Mouse (Mus musculus) heart, embryonic 13.5 days (tissue): ENCODE data around the gene Ppp2r5c. TPM values are rescaled to one million over a fixed set of nuclear protein-coding genes. Genes with fewer than 3 reads are reported as not detected.
A peak's percentile ranks its signal among the peaks of the same experiment; 100 is the strongest.

Source experiments
- ATAC-seq: fragments of 200-750 bp; cut with Nextera tagmentation; 2 replicates; pipeline ENCODE4 v1.8.0; 2017; ENCODE audit warnings: moderate TSS enrichment; ENCODE audit not compliant: insufficient number of reproducible peaks, low FRiP score, low TSS enrichment; ENCODE audit errors: extremely low read depth
- H3K27ac ChIP-seq: fragments of 300-500 bp; sonication (generic); replicated peaks from 2 replicates; pipeline ENCODE4 v1.5.1; 2015; ENCODE audit warnings: moderate library complexity, mild to moderate bottlenecking, inconsistent platforms
- H3K27me3 ChIP-seq: fragments of 300-500 bp; sonication (generic); replicated peaks from 2 replicates; pipeline ENCODE4 v1.6.1; 2015; ENCODE audit warnings: mild to moderate bottlenecking, inconsistent platforms
- H3K36me3 ChIP-seq: fragments of 300-500 bp; sonication (generic); 2 replicates; pipeline ENCODE4 v1.6.1; 2015; ENCODE audit warnings: mild to moderate bottlenecking, inconsistent platforms
- H3K4me1 ChIP-seq: fragments of 300-500 bp; sonication (generic); 2 replicates; pipeline ENCODE4 v1.6.1; 2015; ENCODE audit warnings: inconsistent platforms
- H3K4me2 ChIP-seq: fragments of 300-500 bp; sonication (generic); 2 replicates; pipeline ENCODE4 v1.6.1; 2015; ENCODE audit warnings: inconsistent platforms, mild to moderate bottlenecking, moderate library complexity
- H3K4me3 ChIP-seq: fragments of 300-500 bp; sonication (generic); 2 replicates; pipeline ENCODE4 v1.5.1; 2015; ENCODE audit warnings: moderate library complexity, mild to moderate bottlenecking, inconsistent platforms
- H3K9ac ChIP-seq: fragments of 300-500 bp; sonication (generic); 2 replicates; pipeline ENCODE4 v1.6.1; 2015; ENCODE audit warnings: inconsistent platforms, mild to moderate bottlenecking, moderate library complexity
- H3K9me3 ChIP-seq: fragments of 300-500 bp; sonication (generic); 2 replicates; pipeline ENCODE4 v1.6.1; 2016; ENCODE audit warnings: inconsistent platforms
- WGBS: fragments of 180-500 bp; shearing (Covaris S2); methylation state at CpG from one replicate; pipeline ENCODE4 v1.1.7; 2015; ENCODE audit warnings: mixed read lengths; 5-methylcytosine and 5-hydroxymethylcytosine counted together
- polyA plus RNA-seq: library from polyadenylated mRNA; unstranded; fragments of >200 nt; fragmentation: Nextera tagmentation; extraction: Ambion mirVana; gene quantifications from 2 replicates; pipeline ENCODE4 v1.2.1, GENCODE M21; 2015

The Ppp2r5c gene
- polyA plus RNA-seq, 1 experiment from 2014 or later = 113 TPM

DNA sequence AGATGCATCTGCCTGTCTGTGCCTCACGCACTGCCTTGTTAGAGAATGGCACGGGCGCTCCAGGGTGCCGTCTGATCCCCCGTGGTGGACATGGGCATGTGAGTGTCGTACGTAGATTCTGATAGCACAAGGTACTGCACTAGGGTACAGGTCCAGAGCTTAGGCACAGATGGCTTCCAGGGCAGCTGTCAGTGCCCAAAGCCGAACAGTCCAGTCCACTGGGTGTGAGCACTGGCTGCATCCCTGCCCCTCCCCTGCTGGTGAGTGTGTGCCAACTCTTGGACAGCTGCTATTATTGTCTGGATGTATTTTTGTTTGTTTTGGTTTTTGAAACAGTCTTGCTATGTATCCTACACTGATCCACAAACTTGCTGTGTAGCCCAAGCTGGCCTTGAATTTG is 68.8 kb downstream of the Ppp2r5c start:
- WGBS = 84% methylated on average over 8 of the region's 8 CpGs
- Histone ChIP-seq H3K36me3 (peaks cover 24% of the 10 kb centered on the region), H3K27me3 (no peaks in the 10 kb centered on the region), H3K27ac (no peak overlapping the region), H3K9me3 (no peaks in the 10 kb centered on the region), H3K9ac (no peak overlapping the region), H3K4me3 (no peak overlapping the region), H3K4me2 (no peak overlapping the region), H3K4me1 (peaks cover 49% of the 10 kb centered on the region)
- no peak for ATAC-seq

DNA sequence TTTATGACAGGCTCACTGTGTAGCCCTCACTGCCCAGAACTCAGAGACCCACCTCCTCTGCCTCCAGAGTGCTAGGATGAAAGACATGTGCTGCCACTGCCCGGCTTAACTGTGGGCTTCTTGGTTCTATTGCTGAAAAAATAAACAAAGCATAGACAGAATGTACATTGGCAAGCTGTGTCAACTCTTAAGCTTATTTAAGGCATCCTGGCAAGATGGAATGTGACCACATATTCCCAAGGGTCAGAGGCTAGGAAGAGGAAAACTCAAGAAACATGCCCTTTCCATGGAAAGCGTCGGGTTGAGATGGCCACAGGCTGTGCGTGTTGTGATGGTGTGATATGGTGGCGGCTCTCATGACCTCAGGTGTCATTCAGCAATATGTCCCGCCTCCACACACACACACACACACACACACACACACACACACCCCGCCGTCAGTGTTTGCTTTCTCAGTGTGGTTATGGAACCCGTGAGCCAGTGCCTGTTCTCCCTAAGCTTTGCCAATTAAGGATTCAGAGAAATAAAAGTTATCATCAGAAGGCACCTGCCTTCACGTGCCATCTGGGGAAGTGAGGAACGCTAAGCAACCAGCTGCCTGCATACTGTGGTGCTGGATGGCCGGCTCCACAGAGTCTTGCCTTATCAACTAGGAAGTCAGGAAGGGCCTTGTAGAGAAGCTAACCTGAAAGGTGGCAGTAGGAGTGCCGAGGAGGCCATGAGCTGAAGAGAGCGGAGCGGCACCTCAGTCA is 73.5 kb downstream of the Ppp2r5c start:
- ATAC-seq = no peak
- H3K36me3 ChIP-seq = peaks cover 54% of the 10 kb centered on the region
- H3K9me3 ChIP-seq = no peaks in the 10 kb centered on the region
- no peaks in the 10 kb centered on the region for H3K27me3 ChIP-seq
- H3K4me3 ChIP-seq = no peak overlapping the region
- H3K4me2 ChIP-seq = no peak overlapping the region
- no peak overlapping the region for H3K27ac ChIP-seq
- peaks cover 20% of the 10 kb centered on the region for H3K4me1 ChIP-seq
- WGBS = 77% methylated on average over 15 of the region's 15 CpGs
- no peak overlapping the region for H3K9ac ChIP-seq

DNA sequence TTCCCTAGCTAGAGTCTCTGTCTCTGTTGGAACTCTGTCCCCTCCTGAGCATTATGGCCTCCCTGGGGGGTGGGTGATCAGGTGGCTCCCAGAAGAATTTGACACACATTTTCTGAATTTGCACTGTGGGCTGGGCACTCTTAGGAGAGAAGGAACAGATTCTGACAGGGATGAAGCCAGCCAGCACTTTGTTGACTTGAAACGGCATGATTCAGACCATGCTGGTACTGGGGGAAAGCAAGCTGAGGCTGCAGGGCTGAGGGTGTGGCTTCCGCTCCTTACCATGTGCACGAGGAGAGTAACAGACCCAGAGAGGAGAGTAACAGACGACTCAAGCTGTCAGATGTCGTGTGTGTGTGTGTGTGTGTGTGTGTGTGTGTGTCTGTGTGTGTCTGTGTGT is 76.6 kb downstream of the Ppp2r5c start:
- Histone ChIP-seq H3K36me3 (peaks cover 59% of the 10 kb centered on the region), H3K27me3 (no peaks in the 10 kb centered on the region)
- WGBS = 85% methylated on average over 5 of the region's 5 CpGs

DNA sequence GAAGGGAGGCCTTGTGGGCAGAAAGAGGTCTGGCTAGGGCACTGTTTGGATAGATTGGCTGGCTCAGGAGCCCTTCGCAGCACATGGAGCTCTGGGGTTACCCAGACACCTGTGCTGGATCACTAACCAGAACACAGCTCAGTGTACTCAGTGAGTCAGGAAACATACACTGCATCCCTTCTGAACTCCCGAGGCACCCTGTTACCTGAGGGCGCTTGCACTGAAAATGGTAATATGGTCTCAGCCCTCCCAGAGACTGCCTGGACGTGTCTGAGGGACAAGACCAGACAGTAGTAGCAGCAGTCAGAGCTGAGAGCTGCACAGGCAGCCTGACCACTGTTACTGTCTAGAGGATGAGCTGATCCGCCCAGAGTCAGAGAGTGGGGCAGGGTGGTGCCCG is 85.8 kb downstream of the Ppp2r5c start:
- H3K4me2 ChIP-seq = no peak overlapping the region
- WGBS = 76% methylated on average over 6 of the region's 6 CpGs
- H3K27ac ChIP-seq = peak overlapping the region; percentile 84
- H3K9me3 ChIP-seq = no peaks in the 10 kb centered on the region
- H3K4me3 ChIP-seq = no peak overlapping the region
- ATAC-seq = no peak
- peak overlapping the region; percentile 38; the same call in 1 of the 2 replicates for H3K9ac ChIP-seq
- H3K27me3 ChIP-seq = no peaks in the 10 kb centered on the region
- H3K36me3 ChIP-seq = peaks cover 37% of the 10 kb centered on the region
- peaks cover 42% of the 10 kb centered on the region for H3K4me1 ChIP-seq

More for the DNA sequence above, 76.6 kb downstream of the Ppp2r5c start:
- no peak overlapping the region for H3K4me3 ChIP-seq
- H3K4me2 ChIP-seq = no peak overlapping the region
- no peak overlapping the region for H3K9ac ChIP-seq
- H3K4me1 ChIP-seq = peaks cover 21% of the 10 kb centered on the region
- no peak for ATAC-seq
- no peaks in the 10 kb centered on the region for H3K9me3 ChIP-seq
- no peak overlapping the region for H3K27ac ChIP-seq

DNA sequence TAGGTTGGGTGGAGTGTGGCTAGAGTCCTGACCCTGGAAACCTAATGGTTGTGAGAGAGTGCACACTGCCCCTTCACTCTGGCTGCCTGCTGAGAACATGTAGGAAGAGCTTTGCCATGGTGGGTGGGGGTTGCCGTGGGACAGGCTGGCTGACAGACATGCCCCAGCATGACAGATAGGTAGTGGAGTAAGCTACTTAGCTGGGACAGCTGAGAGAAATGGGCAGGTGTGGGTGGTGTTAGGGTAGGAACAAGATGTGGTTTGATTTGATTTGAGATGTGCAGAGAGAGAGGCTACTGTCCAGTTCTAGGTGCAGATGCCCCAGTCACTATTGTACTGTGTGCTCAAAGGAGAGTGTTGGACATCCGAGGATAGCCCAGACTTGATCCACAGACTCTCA is 86.2 kb downstream of the Ppp2r5c start:
- H3K9ac ChIP-seq = 0 out of 2 replicates have a peak overlapping the region, but pooled peaks have one; percentile 34
- H3K36me3 ChIP-seq = peaks cover 34% of the 10 kb centered on the region
- peaks cover 42% of the 10 kb centered on the region for H3K4me1 ChIP-seq
- no peak overlapping the region for H3K4me3 ChIP-seq
- no peak overlapping the region for H3K4me2 ChIP-seq
- no peak for ATAC-seq
- no peaks in the 10 kb centered on the region for H3K9me3 ChIP-seq
- H3K27me3 ChIP-seq = no peaks in the 10 kb centered on the region
- H3K27ac ChIP-seq = peak overlapping the region; percentile 84
- 63% methylated on average over 2 of the region's 2 CpGs for WGBS

DNA sequence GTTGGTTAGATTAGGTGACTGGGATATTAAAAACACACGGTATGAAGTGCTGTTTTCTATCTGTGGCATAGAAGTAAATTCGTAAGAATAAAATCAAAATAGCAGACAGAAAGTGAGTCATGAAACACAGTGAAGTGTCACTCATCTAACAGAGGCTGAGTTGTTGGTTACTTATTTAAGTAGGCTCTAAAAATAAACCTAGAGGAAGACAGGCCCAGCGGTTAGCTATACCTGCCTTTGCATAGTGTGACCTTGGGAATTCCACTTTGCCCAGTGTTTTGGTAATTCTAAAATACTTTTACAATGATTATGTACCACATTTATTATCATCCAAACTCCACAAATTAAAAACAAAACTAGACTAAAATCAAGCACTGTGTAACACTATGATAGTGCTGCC is 86.9 kb downstream of the Ppp2r5c start:
- no peaks in the 10 kb centered on the region for H3K9me3 ChIP-seq
- H3K4me1 ChIP-seq = peaks cover 42% of the 10 kb centered on the region
- H3K9ac ChIP-seq = peak overlapping the region; percentile 51
- H3K27ac ChIP-seq = peak overlapping the region; percentile 84
- no peaks in the 10 kb centered on the region for H3K27me3 ChIP-seq
- H3K36me3 ChIP-seq = peaks cover 31% of the 10 kb centered on the region
- WGBS = 54% methylated on average over 3 of the region's 3 CpGs
- no peak for ATAC-seq
- H3K4me3 ChIP-seq = no peak overlapping the region
- peak overlapping the region; percentile 40 for H3K4me2 ChIP-seq

DNA sequence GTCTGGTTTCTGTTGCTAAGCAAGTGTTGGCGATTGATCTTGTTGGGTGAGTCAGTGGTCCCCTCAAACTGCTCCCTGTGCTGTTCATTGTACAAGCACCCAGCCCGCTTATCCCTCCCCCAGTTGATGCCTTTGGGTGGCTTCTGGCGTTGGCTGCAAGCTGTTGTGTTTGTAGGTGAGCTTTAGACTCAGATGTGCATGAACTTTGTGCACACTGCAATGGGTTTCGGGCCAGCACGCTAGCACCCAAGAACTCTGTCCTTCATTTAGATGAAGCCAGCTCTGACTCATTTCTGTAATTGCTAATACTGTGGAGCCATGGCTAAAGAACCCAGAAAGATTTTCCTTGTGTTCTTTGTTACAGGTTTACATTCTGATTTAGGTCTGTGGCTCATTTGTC is 88.4 kb downstream of the Ppp2r5c start:
- Histone ChIP-seq H3K27ac (no peak overlapping the region), H3K4me1 (peaks cover 46% of the 10 kb centered on the region), H3K9me3 (no peaks in the 10 kb centered on the region), H3K4me2 (no peak overlapping the region), H3K27me3 (no peaks in the 10 kb centered on the region), H3K9ac (no peak overlapping the region), H3K36me3 (peaks cover 18% of the 10 kb centered on the region; the same call in 1 of the 2 replicates), H3K4me3 (no peak overlapping the region)
- 88% methylated on average over 5 of the region's 5 CpGs for WGBS
- no peak for ATAC-seq

DNA sequence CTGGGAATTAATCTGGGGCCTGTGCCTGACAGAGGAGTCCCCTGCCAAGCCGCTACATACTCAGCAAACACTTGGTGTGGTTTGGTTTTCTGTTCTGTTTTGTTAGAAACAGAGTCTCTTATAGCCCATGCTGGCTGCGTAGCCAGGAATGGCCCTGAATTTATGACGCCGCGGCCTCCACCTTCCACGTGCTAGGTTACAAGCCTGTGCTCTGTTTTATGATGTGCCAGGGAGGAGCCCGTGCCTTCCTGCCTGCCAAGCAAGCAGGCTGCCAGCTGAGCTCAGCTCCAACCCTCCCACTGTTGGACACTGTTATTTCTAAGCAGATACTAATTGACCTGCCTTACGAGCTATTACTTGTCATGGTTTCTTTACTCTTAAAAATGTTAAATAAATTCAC is 90.8 kb downstream of the Ppp2r5c start:
- Histone ChIP-seq H3K4me3 (no peak overlapping the region), H3K36me3 (peaks cover 15% of the 10 kb centered on the region), H3K4me2 (no peak overlapping the region), H3K9ac (no peak overlapping the region), H3K27me3 (no peaks in the 10 kb centered on the region), H3K4me1 (peaks cover 43% of the 10 kb centered on the region), H3K9me3 (no peaks in the 10 kb centered on the region), H3K27ac (no peak overlapping the region)
- WGBS = 91% methylated on average over 8 of the region's 8 CpGs
- no peak for ATAC-seq

DNA sequence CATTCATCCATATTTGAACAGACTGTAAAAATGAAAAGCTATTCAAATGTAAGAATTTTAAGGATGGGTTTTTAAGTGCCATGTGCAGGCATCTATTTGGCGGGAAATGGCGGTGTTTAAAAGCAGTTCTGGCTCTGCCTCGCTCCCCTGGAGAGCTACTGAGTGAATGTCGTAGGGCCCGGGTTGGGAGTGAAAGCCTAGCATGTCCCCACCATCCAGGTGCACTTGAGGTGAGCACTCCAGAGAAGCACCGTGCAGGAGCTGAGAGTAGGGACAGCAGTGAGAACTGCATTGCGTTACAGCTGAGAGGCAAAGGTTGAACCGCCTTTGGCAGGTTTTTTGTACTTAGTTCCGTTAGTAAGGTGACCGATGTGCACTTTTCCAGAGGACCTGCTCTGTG is 92.4 kb downstream of the Ppp2r5c start:
- peaks cover 22% of the 10 kb centered on the region for H3K36me3 ChIP-seq
- peaks cover 29% of the 10 kb centered on the region for H3K4me1 ChIP-seq
- ATAC-seq = no peak
- H3K4me2 ChIP-seq = no peak overlapping the region
- H3K9me3 ChIP-seq = no peaks in the 10 kb centered on the region
- WGBS = 93% methylated on average over 10 of the region's 10 CpGs
- no peak overlapping the region for H3K4me3 ChIP-seq
- H3K27ac ChIP-seq = no peak overlapping the region
- H3K9ac ChIP-seq = no peak overlapping the region
- no peaks in the 10 kb centered on the region for H3K27me3 ChIP-seq

DNA sequence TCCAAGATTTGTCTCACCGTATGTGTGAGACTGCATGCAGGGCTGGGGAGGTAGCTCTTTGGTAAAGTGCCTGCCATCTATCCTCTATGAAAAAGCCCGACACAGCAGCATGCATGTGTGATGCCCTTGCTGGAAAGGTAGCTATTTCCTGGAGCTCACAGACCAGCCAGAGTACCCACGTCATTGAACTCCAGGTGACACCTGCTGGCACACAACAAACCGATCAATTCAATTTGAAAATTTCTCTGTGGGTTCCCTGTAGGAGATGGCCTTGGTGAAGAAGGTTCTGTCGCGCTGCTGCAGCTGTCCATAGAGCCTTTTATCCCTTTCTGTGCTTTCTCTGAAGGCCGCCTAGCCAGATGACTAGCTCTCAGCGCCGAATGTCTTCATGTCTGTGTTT is 92.9 kb downstream of the Ppp2r5c start:
- 80% methylated on average over 9 of the region's 9 CpGs for WGBS
- H3K4me2 ChIP-seq = no peak overlapping the region
- no peak overlapping the region for H3K27ac ChIP-seq
- H3K27me3 ChIP-seq = no peaks in the 10 kb centered on the region
- no peak overlapping the region for H3K4me3 ChIP-seq
- peaks cover 25% of the 10 kb centered on the region for H3K4me1 ChIP-seq
- no peak for ATAC-seq
- no peak overlapping the region for H3K9ac ChIP-seq
- peaks cover 24% of the 10 kb centered on the region for H3K36me3 ChIP-seq
- H3K9me3 ChIP-seq = no peaks in the 10 kb centered on the region

DNA sequence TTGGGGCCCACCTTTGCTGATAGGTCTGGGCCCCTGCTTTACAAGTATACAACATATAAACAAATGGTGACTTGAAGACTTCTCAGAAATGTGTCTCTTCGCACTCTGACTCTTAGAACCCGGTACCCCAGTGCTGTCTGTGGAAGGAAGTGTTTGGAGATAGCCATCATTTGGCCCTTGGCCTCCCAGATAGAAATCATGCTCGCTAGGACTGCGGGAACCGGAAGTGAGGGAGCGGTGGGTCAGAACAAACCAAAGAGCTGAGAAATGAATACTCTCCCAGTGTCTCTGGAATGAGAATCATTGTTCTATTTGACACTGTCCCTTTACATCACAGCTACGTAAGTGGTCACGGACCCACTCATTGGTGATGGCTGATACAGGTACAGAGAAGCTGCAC is 93.4 kb downstream of the Ppp2r5c start:
- peaks cover 24% of the 10 kb centered on the region for H3K36me3 ChIP-seq
- no peaks in the 10 kb centered on the region for H3K27me3 ChIP-seq
- ATAC-seq = no peak
- no peak overlapping the region for H3K9ac ChIP-seq
- H3K4me3 ChIP-seq = no peak overlapping the region
- no peak overlapping the region for H3K4me2 ChIP-seq
- H3K27ac ChIP-seq = no peak overlapping the region
- WGBS = 88% methylated on average over 8 of the region's 8 CpGs
- H3K4me1 ChIP-seq = peaks cover 20% of the 10 kb centered on the region
- no peaks in the 10 kb centered on the region for H3K9me3 ChIP-seq

DNA sequence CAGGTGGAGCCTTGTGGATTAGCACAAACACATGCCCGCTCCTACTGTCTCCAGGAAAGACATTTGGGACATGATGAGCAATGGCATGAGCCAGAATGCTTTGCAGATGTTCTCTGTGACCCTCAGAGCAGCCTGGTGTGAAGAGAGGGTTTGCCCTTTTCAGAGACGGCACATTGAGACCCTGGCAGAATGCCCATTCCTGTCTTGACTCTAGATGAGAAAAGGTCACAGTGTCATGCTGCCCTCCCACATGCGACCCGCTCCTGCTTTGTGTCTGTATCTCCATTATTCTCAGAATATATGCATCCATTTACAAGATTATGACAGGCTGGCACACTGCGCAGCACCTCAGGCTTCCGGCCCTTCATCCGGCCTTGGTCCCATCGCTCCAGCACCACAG is 94.1 kb downstream of the Ppp2r5c start:
- no peak overlapping the region for H3K27ac ChIP-seq
- H3K36me3 ChIP-seq = peaks cover 31% of the 10 kb centered on the region
- H3K4me2 ChIP-seq = no peak overlapping the region
- H3K9me3 ChIP-seq = no peaks in the 10 kb centered on the region
- WGBS = 76% methylated on average over 8 of the region's 8 CpGs
- peaks cover 16% of the 10 kb centered on the region for H3K4me1 ChIP-seq
- no peaks in the 10 kb centered on the region for H3K27me3 ChIP-seq
- no peak overlapping the region for H3K9ac ChIP-seq
- no peak for ATAC-seq
- H3K4me3 ChIP-seq = no peak overlapping the region
